Mouse (Mus musculus): ENCODE results near the gene Gtdc1.

Gtdc1 gene

DNA sequence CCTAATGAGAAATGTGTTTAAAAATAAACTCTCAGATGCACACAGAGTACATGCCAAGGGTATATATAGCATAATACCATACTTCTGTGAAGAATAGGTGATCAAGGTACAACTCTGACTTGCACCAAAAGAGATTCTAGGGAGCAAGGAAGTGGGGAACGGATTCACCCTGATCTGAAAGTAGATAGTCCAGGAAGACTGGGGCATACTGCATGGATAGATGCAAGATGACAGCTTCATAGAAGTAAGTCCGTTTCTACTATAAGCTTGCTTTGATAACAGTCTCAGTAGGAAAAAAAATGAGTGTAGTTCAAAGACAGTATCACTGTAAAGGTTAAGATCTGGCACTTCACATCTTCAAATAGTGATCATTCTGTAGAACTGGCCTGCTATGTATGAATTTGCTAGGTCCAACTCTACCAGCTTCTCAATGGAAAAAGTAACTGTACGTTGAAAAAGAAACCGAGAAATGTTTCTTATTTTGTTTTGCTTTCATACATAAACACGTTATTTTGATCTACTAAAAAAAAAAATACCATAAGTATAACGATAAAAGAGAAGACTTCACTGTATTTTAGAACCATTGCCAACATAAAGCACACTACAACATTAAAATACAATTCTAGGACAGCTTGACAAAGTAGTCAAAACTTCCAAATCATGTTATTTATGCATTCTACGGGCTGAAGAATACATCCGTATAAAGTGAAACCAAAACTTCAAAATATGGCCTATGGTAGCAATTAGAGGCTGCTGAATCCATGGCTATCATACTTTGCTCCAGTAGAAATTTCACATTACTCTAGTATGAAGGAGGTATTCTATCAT is 4.2 kb downstream of the Gtdc1 start:
- no peak for DNase-seq (ENCODE audit: low spot score)

DNA sequence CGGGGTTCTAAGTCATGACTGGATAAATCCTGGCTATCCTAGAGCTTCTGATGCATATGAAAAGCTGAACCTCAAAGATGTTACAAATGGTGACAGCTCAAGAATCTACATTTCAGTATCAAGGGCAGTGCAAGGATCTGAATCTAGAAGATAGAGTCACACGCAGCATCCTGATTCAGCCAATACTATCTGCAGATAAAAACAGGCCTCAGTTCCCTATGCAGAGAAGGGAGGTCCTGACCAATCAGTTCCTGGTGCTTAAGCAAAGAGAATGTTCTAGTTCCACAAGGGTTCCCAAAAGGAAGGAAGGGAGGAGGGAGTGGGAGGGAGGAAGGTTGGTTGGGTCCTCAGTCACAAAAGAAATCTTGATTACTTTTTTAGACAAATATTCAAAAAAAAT is 5.0 kb downstream of the Gtdc1 start:
- DNase-seq (ENCODE audit: low spot score), result no peak

DNA sequence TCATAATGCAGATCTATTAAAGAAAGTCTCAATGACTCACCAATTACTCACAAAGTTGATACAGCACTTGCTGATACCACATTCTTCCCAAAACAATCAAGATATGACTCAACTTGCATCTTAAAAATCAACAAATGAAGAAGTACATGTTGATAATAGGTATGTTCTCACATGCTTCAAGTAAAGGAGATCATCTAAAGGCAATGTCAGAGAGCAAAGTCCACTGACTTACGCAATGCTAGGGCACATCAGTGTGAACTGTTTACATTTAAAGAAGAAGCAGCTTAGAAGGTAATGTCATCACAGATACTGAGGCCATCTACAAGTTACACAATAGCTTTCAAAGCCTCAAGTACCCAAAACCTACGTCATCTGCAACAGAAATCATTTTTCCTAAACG is 7.0 kb downstream of the Gtdc1 start:
- DNase-seq (ENCODE audit: low spot score), result no peak

DNA sequence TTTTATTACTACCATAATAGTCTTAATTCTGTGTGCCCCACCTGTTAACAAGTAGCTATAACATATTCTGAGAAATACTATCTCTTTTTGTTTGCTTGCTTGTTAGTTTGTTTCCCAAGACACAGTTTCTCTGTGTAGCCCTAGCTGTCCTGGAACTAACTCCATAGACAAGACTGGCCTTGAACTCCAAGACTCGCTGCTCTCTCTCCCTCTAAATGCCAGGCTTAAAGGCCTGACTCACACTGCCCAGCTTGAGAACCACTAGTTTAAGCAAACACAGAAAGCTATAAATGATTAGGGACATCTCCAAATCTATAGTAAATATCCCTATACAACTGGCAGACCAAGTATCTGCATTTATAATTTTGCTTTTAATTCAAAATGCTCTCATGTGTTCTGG is 8.1 kb downstream of the Gtdc1 start:
- no peak for DNase-seq (ENCODE audit: low spot score)

DNA sequence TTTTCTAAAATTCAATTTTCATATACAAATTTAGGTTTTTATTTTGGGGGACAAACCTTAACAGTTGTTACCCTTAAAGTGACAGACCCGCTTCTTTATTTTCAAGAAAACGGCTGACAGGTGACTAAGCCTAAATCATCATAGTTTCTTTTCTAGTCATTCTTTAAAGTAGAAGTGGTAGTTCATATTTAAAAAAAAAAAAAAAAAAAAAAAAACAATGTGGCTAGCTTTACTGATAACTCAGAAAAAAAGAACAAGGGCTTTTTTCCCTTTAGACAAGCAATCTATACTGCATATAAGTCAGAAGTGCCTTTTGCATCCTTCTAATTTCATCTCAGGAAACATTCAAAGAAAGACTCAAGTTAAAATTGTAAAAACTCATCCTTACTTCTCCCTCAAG is 8.7 kb downstream of the Gtdc1 start:
- no peak for DNase-seq (ENCODE audit: low spot score)

DNA sequence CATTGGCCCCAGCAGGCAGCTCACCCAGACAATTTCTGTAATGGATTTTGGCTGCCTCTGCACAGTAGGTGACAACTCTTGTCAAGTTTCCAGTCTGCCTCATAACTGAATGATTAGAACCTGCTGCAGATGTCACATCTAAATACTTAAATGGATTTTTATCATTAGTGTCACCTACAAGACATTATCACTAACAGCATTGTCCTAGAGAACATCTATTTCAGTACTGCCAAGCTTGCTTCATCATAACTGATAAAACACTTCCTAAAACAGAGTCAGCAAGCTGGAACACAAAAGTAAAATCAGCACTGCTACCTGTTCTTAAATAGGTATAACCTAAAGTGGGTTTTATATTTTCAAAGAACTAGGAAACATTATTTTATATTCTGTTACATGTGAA is 11.2 kb downstream of the Gtdc1 start:
- no peak for DNase-seq (ENCODE audit: low spot score)

DNA sequence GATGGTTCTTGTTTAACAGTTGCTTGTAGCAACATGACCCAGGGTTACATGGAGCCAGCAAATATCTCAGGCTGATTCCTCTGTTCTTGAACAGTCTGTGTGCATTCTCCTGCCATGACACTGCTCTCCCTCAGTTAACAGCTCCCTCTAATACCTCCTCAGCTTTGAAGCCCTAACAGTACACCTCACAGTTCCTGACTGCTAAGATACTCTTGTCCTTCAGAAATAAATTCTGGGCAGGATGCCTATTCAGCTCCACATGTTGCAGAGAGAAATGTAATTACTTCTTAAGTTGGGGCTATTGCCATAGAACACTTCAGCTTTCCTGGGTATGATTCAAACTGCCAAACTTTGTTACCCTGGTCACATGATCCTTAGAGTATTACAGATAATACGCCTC is 29.7 kb downstream of the Gtdc1 start:
- no peak for DNase-seq (ENCODE audit: low spot score)

DNA sequence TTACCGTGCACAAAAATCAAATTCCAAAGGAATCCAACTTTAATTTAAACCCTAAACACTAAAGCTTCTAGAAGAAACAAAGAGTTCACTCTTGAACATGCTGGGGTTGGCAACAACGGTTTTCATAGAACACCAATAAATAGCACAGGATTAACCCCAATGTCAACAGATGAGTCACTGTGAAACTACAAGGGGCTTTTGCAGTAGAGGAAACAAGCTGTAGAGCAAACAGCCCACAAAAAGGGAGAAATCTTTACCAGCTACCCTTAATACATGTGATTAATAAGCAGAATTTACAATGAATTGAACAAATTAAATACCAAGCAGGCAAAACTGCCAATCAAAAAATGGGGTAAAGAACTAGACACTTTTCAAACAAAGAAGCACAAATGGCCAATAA is 53.7 kb downstream of the Gtdc1 start:
- DNase-seq (ENCODE audit: low spot score), result no peak

DNA sequence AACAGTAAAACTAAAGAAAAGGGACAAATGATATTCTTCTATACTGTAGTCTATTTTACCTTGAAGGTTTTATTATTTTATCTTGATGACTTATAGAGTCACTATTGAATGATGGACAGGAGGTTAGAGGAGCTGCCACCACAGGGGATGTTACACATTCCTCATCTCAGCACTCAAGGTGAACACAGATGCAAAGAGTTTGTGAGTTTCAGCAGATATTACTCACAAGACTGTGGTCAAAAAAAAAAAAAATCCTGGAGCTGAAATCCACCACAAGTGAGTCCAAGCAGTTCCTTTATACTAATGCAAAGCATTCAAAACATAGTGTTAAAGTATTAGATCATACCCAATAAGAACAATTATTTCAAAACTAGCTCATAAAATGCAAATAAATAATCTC is 62.7 kb downstream of the Gtdc1 start:
- DNase-seq (ENCODE audit: low spot score), result no peak

DNA sequence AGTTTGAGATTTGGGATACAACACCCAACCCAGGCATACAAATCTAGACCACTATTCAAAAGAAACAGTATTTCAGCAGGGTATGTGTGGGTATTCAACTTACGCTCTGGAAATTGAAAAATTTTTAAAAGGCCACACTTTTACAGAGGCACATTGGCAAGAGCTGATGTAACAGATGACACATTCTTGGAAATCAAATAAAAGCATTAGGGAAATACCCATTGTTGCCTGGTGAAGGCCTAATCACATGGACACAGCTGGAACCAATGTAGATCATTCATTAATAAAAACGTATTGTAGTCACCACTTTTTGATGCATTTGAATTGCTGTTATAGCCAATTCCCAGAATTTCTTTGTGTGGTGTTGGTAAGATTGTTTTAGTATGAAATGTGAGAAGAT is 73.0 kb downstream of the Gtdc1 start:
- no peak for DNase-seq (ENCODE audit: low spot score)

DNA sequence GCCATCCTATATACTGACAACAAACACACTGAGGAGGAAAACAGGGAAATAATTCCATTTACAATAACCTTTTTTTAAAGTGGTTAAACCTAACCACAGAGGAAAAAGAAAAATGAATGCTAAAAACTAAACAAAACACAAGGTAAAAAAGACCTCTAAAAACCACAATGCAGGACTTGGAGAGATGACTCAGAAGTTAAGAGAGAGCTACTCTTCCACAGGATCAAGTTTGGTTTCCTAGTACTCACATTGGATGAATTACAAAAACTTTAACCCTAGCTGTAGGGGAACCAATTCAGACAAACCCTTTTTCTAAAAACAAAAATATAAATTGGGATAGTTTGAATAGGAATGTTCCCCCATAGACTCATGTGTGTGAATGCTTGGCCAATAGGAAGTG is 77.8 kb downstream of the Gtdc1 start:
- DNase-seq (ENCODE audit: low spot score), result no peak

DNA sequence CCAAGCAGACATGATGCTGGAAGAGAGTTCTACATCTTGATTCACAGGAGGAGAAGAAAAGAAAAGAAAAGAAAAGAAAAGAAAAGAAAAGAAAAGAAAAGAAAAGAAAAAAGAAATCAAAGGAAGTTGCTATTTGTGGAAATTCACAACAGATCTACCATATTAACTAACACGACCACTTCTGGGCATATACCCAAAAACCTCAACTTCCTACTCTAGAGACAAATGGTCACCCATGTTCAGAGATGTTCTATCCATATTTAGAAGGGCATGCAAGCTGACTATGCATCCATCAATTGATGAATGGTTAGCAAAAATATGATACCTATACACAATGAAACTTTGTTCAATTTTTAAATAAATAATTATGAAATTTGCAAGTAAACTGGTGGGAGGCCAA is 79.3 kb downstream of the Gtdc1 start:
- DNase-seq (ENCODE audit: low spot score), result no peak

DNA sequence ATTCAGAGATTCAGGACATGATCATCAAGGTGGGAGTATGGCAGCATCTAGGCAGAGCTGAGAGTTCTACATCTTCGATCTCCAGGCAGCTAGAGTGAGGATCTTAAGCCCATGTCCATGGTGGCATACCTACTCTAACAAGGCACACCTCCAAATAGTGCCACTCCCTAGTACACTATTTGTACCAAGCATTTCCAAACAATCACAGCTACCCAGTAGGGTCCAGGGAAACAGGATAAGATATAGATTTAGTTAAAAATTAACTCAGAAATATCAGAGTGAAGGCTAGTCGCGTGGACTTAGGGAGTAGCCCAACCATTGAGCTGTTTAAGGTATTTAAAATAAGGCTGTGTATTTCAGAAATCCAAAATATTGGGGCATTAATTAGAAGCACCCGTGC is 82.0 kb downstream of the Gtdc1 start:
- DNase-seq (ENCODE audit: low spot score), result no peak

DNA sequence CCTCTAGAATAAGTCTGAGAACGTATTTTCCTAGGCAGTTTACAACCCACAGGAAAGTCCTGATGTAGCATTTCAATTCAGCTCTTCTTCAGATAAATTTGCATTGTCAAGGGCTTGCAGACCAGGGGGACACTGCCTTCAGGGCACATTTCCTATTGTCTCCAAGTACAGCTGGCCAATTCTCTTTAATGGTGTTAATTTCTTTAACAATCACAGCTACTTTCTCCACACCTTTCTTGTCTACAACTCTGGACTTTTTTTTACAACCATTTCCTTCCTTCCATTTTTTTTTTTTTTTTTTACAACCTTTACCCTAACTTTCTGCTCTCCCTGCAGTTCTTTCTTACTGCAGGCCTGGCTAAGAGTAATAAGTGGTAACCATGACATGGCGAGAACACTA is 97.7 kb downstream of the Gtdc1 start:
- no peak for DNase-seq (ENCODE audit: low spot score)

DNA sequence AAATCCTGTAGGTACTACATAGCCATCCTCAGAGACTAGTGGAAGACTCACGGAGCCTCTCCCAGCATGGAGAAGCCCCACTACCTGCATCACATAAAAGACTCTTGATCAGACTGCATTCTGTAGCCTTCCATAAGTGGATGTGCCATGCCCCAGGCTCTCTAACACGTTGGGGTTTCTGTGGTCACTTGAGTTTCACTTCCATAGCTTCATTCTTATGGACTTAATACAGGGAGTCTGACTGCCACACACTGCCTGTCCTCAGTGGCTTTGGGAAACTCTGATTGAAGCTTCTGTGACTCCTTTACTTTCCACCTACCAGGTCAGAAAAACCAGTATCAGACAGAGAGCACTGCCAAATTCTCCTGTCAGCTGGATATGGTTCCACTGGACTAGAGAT is 98.1 kb downstream of the Gtdc1 start:
- DNase-seq (ENCODE audit: low spot score), result no peak

DNA sequence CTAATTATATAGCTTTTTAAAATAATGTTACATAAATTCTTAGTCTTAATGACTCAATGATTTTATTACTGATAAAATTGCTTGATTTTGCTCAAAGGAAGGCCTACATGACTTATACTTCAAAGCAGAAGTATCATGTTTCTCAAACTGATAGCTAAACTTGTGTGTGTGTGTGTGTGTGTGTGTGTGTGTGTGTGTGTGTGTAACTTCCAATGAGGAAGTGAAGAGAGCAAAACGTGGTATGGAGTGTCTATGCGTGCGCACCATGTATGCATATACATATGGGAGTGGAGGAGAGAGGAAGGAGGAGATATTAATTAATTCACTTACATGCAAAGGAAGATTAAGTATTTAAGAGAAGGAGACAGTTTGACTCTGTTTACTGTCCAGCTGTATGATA is 100.8 kb downstream of the Gtdc1 start:
- no peak for DNase-seq (ENCODE audit: low spot score)

DNA sequence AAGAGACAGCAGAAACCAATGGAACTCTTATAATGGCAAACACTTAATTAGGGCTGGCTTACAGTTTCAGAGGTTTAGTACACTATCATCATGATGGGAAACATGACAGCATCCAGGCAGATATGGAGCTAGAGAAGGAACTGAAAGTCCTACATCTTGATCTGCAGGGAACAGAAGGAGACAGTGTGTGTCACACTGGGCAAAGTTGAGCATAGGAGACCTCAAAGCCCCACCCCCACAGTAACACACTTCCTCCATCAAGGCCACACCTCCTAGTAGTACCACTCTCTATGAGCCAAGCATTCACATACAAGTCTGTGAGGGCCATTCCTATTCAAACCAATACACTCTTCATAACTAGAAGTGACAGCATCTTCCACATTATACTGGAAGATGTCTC is 109.7 kb downstream of the Gtdc1 start:
- DNase-seq (ENCODE audit: low spot score), result no peak

DNA sequence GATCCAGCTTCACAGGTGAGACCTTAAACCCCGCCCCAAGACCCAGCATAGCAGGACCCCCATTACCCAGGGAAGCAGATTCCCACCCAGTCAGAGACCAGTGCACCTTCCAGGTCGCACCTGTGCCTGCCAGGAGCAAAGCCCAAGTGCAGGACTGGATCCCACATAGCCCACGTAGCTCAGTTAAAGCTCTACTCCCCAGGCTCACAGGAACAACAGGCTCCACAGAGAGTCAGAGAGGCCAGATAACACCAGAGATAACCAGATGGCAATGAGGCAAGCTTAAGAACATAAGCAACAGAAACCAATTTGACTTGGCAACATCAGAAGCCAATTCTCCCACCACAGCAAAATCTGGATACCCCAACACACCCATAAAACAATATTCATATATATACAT is 113.7 kb downstream of the Gtdc1 start:
- no peak for DNase-seq (ENCODE audit: low spot score)

DNA sequence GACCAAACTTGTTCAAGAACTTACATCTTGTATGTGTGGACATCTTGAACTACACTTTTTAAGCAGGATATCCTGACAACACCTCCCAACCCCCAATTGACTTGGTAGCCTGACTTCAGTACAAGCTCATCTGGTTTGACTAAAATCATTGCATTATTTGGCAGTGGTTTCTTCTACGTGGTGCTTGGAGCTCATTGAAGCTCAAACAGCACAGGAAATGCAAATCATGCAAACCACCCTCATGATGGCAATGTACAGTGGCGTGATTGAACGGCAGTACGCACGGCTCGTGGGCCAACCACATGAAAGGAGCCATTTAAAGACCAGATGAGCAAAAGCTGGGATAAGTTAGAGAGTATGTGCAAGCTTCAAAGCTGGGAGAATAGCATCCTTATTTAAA is 123.0 kb downstream of the Gtdc1 start:
- no peak for DNase-seq (ENCODE audit: low spot score)

DNA sequence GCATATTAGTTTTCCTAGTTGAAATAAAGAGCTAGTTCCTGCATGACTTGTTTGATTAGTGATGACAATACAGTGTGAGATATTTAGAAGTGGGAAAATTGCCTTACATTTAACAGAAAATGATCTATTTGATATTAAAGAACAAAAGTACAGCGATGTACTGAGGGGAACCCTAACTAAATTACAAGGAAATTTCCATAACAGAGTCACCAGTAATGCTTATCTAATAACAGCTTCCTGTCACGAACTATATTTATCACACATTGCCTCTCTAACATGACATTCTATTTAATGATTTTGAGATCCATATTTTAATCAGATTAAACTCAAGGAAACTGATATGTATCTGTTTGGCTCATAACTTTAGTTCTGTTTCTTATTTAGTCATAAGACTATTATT is 126.1 kb downstream of the Gtdc1 start:
- DNase-seq (ENCODE audit: low spot score), result no peak

DNA sequence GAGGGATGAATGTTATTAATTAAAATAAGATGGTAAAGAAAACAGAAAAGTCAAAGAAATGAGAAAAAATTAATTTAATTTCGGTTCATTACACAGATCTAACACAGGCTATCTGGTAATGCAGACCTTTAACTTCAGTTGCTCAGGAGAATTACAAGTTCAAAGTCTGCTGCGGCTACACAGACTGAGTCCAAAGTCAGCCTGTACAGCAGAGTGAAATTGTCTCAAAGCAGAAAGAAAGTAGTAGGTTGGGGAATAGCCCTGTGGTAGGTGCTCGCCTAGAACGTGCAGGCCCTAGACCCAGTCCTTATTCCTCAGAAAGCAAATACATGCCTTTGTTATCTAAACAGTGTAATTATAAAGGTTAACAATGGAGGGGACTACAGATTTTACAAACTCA is 135.6 kb downstream of the Gtdc1 start:
- DNase-seq (ENCODE audit: low spot score), result no peak

DNA sequence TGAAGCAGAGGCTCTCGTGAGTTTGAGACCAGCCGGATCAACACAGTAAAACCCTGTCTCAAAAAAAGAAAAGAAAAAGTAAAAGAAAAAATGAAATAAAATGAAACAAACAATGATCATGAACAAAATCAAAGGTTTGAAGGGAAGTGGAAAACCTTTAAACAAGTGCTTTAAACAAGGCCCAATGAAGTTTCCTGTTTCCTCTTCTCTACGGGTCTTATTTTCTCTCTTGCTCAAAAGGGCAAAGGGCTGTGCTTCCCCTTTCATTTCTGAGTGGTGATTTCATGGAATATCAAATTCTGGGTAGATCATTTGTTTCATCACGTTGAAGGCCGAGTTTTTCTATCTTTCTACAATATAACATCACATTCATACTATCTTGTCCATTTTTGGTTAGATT is 136.3 kb downstream of the Gtdc1 start:
- DNase-seq (ENCODE audit: low spot score), result no peak

DNA sequence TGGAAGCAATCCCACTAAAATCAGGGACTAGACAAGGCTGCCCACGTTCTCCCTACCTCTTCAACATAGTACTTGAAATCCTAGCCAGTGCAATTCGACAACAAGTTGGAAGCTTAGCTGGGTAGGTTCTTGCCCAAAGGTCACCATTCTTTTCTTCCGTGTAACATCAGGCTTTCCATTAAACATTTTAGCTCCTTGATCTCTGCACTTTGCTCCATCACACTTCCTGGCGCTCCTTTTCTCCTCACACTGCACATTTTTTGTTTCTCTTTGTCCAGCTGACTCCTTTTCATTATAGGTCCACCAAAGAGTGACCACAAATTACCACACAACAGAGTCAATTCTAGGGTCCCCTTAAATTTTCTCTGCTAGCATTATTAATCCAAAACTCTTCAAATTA is 144.7 kb downstream of the Gtdc1 start:
- no peak for DNase-seq (ENCODE audit: low spot score)

DNA sequence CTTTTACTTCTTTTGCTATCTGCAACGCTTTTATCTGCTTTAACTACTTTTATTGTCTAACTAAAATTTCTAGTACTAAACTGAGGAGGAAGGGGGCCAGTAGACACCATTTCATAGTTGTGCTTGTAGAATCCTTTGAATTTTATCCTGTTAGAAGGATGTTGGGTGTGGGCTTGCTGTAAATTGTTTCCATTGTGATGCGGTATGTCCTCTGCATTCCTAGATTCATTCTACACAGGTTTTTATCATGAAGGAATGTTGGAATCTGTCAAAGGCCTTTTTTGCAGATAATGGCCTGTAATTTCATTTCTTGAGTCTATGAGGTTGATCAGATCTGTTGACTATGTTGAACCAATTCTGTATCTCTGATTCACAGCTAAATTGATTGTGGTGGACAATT is 146.5 kb downstream of the Gtdc1 start:
- no peak for DNase-seq (ENCODE audit: low spot score)

DNA sequence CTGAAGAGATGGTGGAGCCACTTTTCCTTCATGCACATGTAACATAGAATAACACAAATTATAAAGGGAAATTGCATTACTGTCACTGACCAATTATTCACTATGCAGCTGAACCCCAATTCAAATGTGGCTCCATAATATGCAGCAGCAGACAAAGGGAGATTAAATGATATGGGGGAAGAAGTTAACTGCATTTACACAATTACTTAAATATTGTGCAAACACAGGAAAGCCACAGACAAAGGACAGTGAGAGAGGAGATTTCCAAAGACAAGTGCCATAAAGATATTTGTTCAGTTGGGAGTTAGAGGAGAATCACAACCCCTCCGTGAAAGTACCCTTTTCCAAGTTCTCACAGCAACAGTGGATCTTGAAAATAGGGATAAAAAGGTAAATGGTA is 163.6 kb downstream of the Gtdc1 start:
- DNase-seq (ENCODE audit: low spot score), result no peak
